Mouse (Mus musculus) left cerebral cortex, adult 8-10 months (tissue): ENCODE data around the gene Poldip3. TPM values are rescaled to one million over a fixed set of nuclear protein-coding genes. Genes with fewer than 3 reads are reported as not detected.

Source experiments
- DNase-seq, 2 experiments: peaks; one replicate each; pipeline ENCODE4 v3.0.0; 2022; ENCODE audit warnings: low spot score in 2 of 2
- total RNA-seq, 4 experiments: library from RNA; stranded (reverse); gene quantifications; 2 replicates each; pipeline ENCODE4 v1.2.4; 2022

The Poldip3 gene
- 10 to 100 TPM; 93.8 to 98.2 (median 96.0) TPM for total RNA-seq

GRCm38 (mm10) chr15:83149196-83150072, at the start of gene Poldip3:
Gene Poldip3 (minus strand): TSS chr15:83149384.
- peak; percentile 97 for DNase-seq

GRCm38 (mm10) chr15:83193413-83193812, 44.2 kb upstream of the Poldip3 start:
- DNase-seq: no peak

GRCm38 (mm10) chr15:83182351-83182750, 33.2 kb upstream of the Poldip3 start:
- DNase-seq: no peak

GRCm38 (mm10) chr15:83181800-83182330, 32.7 kb upstream of the Poldip3 start:
- no peak for DNase-seq

- no peak for DNase-seq
Observed at GRCm38 (mm10) chr15:83180004-83180403, 30.8 kb upstream of the Poldip3 start.

GRCm38 (mm10) chr15:83176653-83177052, 27.5 kb upstream of the Poldip3 start:
- no peak for DNase-seq

GRCm38 (mm10) chr15:83173914-83174884, 25.0 kb upstream of the Poldip3 start:
- no peak for DNase-seq

GRCm38 (mm10) chr15:83172492-83173429, 23.6 kb upstream of the Poldip3 start, which contains the start of gene Cyb5r3:
Gene Cyb5r3 (minus strand): TSS chr15:83172592.
- no peak for DNase-seq

- DNase-seq: peak; percentile 87 to 98
Observed at GRCm38 (mm10) chr15:83171712-83172481, 22.7 kb upstream of the Poldip3 start.

- DNase-seq: no peak
Observed at GRCm38 (mm10) chr15:83170956-83171659, 21.9 kb upstream of the Poldip3 start.

GRCm38 (mm10) chr15:83169772-83170722, 20.9 kb upstream of the Poldip3 start:
- DNase-seq: no peak

- peak in 1 of 2 experiments; percentile 7 for DNase-seq
Observed at GRCm38 (mm10) chr15:83168875-83169771, 19.9 kb upstream of the Poldip3 start.

- DNase-seq: no peak
Observed at GRCm38 (mm10) chr15:83168311-83168710, 19.1 kb upstream of the Poldip3 start.

GRCm38 (mm10) chr15:83167550-83168065, 18.4 kb upstream of the Poldip3 start:
- DNase-seq: no peak

- no peak for DNase-seq
Observed at GRCm38 (mm10) chr15:83167126-83167525, 17.9 kb upstream of the Poldip3 start.

- peak in 1 of 2 experiments; percentile 28 for DNase-seq
Observed at GRCm38 (mm10) chr15:83166642-83167041, 17.5 kb upstream of the Poldip3 start.
